Mouse (Mus musculus): Measurements from ENCODE around the gene Proser3.
A peak's percentile ranks its signal among the peaks of the same experiment; 100 is the strongest.
"Not testable (repeated sequence)": the region's sequence is repeated elsewhere in the genome, so short reads cannot be mapped to it uniquely, and the experiment has no call there.

Proser3 gene

DNA sequence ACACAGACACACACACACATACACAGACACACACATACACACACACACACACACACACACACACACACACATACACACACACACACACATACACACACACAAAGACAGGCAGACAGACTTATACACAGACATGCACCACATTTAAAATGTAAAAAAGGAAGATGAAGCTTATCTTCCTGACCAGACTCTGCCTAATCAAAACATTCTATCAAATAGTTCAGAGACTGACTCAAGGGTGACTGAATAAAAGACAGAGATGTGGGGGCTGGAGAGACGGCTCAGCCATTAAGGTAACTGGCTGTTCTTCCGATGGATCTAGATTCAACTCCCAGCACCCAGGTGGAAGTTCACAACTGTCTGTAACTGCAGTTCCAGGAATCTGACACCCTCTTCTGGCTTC lies 7.8 kb downstream of the Proser3 start:
- no peak for DNase-seq (ENCODE audit: low spot score)

DNA sequence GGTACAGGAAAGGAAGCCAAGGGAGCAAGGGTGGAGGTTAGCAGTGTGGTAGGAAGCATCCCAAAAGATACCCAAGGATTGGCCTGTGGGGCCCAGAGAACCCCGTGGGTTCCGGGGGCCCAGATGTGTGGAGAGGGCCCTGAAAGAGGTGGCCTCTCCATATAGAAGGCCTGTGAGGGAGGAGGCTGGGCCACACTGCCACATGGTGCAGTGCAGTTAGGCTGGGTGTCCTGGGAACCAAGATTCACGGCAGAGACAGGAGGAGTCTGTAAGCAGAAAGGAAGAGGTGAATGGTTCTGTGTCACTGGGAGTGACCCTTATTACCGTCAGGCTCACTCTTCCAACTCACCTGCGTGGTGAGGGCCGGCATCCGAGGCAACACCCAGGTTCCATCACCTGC lies 11.5 kb downstream of the Proser3 start:
- no peak for DNase-seq (ENCODE audit: low spot score)

DNA sequence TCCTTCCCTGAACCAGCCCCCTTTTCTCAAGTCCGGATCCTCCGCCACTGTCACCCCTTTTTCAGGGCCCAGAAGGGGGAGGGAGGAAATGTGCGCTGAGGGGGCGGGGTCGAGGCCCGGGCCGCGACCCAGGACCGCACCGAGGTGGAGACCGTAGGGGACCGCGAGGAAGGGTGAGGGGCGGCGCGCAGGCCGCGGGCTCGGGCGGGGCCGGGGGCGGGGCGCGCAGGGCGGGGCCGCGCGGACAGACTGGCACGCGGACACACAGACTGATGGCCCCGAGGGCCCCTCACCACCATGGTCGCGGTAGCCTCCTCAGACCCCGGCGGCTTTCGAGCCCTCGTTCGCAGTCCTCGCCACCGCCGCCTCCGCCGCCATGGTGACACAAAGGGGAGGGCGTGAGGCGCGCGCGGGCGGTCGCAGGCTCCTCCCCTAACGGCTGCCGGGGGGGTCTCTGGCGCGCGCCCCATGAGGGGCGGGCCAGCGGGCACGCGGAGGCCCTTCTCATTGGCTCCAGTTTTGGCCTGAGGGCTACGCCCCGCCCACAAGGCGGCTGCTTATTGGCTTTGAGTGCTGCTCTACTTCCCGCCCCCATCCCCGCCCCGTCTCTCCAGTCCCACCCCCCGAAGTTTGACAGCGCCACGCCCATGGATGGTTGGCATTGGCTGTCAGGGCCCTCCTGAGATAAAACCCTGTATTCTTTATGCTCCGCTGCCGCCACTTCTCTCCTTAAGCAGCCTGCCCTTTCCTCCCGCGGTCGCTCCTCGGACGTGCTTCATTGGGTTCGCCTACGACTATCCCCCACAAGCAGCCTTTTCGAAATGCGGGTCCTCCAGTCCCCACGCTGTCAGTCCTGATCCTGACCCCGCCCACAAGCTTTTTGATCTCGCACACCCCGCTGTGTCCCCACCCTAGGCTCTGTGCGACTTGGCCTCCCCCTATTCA lies 17.2 kb downstream of the Proser3 start, which contains the start of gene Arhgap33:
Arhgap33 (minus strand) TSS at position 428 of the 945 bp plus-strand sequence.
- peak; percentile 95 for DNase-seq (ENCODE audit: low spot score)

DNA sequence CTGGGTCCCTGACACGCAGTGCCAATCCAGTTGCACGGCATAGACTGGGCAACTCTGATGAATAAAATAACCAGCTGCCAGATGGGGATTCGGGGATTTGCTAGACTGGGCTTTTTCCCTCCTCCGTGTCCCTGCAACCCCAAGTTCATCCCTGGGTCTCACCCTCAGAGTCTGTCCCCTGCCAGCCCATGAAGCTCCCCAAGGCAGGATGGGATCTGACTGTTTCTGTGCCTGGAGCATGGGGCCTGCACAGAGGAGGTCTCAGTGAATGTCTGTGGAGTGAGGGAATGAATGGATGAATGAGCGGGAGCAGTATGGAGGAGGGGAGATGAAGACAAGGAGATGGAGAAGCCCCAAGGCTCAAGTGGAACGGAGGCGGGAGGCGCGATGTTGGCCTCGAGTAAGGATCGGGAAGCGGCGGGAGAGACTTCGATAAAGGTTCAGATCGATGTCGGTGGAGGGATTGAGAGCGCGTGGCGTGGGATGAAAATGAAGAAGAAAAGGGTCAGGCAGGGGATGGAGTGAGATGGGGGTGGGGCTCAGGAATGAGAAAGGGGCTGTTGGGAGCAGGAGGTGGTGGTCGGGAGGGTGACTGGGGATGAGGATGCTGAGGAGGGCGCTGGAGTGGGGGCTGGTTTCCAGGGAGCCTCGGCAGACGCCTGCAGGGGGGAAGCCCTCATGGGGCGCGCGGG lies 18.0 kb downstream of the Proser3 start:
- DNase-seq (ENCODE audit: low spot score), result no peak

DNA sequence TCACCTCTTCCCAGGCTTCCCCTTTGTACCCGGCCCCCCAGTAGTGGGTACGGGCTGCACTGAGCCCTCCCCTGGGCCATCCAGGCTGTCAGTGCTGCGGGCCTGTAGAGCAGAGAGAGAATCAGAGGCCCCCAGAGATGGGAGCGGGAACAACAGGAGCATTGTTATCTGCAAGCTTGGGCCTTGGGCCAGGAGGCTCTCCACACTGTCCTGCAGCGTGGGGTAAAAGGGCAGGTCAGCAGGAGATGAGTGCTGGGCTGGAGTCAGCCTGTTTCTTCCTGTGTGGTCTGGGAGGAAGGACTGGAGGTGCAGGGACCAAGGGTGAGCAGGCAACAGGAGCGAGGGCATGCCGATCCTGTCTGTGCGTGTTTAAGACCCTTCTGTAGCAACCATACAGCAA lies 19.2 kb downstream of the Proser3 start:
- no peak for DNase-seq (ENCODE audit: low spot score)

DNA sequence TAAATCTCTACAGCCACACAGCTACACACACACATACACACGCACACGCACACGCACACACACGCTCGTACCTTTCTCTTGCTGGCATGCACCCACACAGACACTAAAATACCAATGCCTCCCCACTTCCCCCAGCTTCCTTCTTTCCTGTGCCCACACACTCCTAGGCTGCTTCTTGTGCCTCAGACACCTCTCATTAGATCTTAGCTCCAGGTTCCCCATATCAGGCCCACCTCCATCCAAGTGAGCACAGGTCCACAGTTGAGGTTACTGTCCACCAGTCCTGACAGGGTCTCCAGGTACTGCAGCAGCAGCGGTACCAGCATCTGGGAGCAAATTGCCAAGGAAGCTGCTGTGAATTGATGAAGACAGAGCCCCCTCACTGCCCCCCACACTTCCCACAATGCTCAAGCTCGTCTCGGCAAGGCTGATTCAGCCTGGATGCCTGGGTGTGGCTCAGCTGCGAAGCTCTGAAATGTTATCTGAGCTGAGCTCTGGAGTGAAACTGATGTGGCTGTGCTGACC lies 20.7 kb downstream of the Proser3 start:
- DNase-seq (ENCODE audit: low spot score), result no peak

DNA sequence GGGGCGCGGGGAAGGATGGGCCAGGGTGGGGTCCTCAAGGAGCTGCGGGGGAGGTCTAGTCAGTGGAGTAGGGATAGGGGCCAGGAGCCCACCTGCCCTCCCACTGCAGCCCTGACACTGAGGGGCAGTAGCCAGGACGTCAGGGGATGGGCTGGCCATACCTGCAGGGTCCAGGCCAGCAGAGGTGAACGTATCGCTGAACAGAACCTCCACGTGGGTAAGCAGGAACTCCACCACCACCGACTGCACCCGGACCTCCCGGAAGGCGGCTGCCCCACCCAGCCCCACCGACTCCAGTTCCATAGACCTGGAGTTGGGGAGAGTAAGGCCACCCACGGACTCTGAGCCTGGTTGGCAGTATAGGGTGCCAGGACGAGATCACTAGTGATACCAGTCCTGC lies 25.1 kb downstream of the Proser3 start:
- no peak for DNase-seq (ENCODE audit: low spot score)

DNA sequence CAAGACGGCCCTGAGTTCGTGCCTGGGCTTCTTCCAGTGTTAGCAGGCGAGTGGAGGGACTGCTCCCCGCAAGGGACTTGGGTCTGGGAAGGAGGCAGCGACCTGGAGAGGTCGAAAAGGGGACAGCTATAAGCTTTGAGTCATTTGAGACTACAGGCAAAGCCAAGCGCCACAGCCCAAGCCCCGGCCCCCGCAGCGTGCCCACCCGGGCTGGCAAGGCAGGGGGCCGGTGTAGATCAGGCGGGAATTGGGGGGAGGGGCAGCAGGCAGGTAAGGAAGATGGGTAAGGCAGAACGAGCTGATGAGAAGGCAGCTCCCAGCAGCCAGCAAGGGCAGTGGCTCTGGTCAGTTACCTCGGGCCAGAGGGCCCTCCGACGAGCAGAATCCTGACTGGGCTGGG lies 25.7 kb downstream of the Proser3 start:
- DNase-seq (ENCODE audit: low spot score), result no peak

DNA sequence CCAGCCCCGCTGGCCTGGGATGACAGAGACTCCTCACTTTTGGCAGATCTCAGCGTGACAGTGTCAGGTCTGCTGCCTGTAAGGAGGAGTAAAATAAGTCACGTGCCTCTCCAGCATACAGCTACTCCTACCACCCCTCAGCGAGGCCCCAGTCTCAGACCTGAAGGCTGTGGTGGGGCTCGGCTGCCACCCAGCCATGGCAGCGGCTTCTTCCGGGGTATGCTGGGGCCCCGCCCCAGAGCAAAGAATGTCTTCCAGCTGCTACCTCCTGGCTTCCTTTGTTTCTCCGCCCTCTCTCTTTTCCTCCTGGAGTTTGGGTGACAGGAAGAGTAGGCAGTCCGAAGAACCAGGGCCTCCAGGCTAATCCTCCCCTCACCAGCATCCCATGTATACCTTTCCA lies 26.1 kb downstream of the Proser3 start:
- DNase-seq (ENCODE audit: low spot score), result no peak

DNA sequence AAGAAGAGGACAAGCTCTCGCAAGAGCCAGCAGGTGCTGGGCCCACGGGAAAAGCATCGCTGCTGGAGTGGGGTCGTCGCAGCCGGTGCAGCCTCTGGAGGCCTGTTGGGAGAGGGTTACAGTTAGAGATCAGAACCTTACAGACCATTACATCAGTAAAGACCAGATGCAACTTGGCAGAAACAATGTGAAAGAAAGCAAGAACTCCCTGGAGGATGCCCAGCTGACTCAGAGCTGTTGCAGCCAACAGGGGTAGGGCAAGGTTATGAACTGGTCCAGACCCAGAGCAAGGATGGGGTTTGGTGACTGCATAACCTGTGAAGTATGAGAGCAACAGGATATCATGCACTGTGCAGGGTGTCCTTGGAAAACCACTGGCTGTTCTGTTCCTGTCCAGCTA lies 27.6 kb downstream of the Proser3 start:
- DNase-seq (ENCODE audit: low spot score), result no peak

DNA sequence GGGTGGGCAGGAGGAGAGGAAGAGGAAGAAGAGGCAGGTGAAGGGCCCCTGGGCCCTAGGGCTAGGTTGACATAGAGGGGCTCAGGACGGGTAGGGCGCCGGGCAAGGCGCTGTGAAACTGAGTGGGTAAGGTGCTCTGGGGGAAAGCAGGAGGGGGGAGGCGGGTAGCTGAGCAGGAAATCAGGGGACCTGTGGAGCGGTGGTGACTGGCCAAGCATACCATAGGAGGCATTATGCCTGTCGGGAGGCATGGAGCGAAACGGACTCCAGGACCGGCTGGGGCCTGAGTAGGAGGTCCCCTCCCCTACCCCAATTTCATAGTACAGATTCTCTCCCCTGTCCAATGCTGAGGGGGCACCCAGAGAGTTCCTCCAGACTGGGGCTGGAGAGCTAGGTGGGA lies 29.2 kb downstream of the Proser3 start:
- no peak for DNase-seq (ENCODE audit: low spot score)

DNA sequence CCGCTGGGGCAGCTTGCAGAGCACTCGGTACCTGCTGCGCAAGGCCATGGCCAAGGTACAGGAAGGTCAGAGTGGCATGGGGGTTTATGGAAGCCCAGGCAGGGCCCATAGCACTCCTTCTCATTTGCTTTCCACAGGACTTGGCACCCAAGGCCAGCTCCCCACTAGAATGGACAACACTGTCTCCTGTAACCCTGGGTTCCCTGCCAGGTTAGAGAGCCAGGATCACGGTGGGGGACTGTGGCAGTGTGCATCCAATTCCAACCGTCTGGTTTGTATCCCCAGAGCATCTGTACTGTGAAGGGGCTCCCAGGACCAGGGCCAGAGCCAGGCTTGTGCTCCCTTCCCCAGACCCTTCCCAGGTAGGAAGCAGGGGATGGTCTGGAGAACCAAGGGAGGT lies 31.2 kb downstream of the Proser3 start:
- no peak for DNase-seq (ENCODE audit: low spot score)

DNA sequence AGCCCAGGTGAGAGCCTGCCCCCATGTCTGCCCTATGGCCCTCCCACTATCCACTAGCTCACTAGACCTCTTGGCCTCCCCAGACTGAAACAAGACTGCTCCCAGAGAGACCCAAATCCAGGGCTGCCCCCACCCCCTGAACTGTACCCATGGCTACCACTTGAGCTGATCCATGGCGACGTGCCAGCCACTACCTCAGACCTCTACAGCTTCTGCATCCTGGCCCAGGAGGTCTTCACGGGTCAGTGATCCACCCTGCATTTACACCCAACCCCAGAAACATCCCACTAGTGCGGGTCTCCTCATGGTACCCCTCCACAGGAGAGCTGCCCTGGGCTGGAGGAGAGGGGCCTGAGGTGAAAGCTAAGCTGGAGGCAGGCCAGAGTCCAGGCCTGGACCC lies 31.7 kb downstream of the Proser3 start:
- no peak for DNase-seq (ENCODE audit: low spot score)

DNA sequence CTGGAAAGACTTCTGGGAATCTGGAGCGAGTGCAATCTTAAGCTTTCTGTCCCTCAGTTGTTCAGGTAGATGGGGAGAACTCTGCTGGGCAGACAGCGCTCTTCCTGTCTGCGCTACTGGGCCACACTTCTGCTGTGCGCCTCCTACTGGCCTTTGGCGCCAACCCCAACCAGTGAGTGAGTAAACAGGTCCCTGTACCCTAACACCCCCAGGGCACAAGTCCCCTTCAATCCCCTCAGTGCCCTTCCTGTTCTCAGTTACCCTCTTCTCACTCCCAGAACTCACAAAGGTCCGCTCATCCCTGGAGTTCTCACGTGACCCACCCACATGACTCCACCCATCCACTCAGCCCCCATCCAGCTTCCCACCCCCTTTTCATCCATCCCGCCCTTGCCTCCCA lies 33.8 kb downstream of the Proser3 start:
- DNase-seq (ENCODE audit: low spot score), result no peak

DNA sequence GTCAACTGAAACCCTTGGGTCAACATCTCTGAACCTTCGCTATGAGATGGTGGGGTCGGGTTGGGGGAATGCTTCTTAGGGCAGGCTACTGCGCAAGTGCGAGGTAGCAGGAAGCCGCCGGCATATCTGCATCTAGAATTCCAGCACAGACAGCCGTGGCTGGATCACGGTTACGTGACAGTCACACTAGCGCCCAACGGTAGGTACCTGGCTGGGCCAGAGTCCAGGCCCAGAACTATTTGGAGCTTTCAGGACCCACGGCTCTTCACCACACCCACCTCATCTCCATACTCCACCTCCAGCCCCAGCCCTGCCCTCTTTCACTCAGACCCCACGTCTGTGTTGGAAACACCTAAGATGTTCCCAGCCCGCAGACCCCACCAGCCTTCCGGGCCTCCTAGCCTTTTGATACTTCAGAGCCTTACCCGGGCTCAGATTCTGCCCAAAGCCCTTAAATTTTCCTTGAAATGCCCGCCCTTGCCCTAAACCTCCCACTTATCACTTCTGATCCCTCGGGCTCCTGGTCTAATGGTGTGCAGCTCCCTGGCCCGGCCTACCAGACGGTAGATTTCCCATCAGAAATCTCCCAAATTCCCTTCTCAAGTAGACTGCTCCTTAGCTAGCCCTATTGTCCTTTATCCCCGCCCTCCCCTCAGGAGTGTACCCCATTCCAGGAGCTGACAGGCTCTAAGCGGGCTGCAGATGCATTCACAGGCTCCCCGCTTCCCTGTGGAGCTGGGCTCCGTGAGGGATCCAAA lies 36.9 kb downstream of the Proser3 start:
- DNase-seq (ENCODE audit: low spot score), result no peak

DNA sequence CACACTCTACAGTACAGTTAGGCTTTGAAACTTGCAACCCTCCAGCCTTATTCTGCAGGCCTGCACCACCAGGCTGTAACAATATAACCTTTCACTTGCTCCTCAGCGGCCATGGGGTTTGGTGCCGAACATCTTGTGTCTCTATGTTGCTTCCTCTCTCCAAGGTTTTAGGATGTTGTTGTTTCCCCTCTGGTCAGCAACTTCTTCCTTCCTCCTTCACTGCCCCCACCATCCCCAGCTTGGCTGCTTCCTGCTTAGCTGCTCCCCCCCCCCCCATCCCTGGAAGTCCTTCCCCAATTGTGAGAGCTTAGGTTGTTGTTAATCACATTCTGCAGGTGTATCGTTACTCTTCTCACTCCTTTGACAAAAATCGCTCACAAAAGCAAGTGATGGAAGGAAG lies 44.0 kb downstream of the Proser3 start:
- DNase-seq (ENCODE audit: low spot score), result no peak

DNA sequence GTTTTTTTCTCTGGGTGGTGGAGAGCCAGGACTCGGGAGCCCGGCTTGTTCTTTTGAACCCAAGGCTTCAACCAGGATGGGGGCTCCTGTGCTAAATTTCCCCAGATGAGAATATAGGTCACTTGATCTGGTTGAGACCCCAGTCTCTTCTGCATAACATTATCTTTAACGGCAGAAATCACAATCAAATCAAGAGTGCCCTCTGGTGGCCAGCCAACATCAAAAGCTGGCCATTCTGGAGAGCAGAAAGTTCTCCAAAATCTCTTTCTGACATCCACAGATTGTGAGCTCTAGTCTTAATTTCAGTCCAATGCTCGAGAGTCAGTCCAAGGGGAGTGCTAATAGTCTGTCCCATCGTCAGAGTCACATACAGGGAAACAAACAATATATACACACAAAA lies 50.9 kb downstream of the Proser3 start:
- DNase-seq (ENCODE audit: low spot score), result not testable (repeated sequence)

DNA sequence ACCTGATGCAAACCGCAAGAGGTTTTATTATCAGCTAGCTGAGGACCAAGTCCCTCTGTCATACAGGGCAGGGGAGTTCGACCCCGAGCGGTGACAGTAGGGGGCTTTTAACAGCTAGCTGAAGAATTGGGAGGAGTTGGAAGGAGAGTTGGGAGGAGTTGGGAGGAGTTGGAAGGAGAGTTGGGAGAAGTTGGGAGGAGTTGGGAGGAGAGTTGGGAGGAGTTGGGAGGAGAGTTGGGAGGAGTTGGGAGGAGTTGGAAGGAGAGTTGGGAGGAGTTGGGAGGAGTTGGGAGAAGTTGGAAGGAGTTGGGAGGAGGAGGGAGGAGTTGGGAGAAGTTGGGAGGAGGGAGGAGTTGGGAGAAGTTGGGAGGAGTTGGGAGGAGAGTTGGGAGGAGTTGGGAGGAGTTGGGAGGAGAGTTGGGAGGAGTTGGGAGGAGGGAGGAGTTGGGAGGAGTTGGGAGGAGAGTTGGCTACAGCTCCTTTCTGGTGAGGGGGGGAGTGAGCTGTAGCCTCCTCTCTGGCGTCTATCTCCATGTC lies 56.5 kb downstream of the Proser3 start:
- not testable (repeated sequence) for DNase-seq (ENCODE audit: low spot score)

DNA sequence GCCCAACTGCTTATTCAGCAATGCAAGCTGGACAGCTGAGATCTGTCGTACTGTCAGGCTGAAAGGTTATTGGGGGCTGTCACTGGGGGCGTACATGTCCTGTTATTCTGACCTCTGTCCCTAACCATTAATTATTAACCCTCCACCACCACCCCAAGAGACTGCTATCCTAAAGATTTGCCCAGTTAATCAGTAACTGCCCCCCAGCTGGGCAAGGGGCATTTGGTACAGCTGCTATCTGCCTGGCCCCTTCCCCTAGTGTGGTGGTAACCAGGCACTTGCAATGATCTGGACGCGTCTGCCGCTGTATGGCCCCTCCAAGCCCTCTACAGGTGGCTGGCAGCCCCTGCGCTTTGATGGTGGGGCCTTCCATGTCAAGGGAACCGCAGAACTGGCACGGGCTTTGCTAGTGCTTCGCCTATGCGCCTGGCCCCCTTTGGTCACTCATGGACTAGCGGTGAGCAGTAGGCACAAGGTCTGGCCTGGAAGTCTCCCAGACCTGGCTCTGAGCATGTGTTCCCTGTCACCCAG lies 58.6 kb downstream of the Proser3 start, which contains the start of gene Prodh2:
Prodh2 (plus strand) TSS at position 222 of the 531 bp plus-strand sequence.
- DNase-seq (ENCODE audit: low spot score), result no peak

DNA sequence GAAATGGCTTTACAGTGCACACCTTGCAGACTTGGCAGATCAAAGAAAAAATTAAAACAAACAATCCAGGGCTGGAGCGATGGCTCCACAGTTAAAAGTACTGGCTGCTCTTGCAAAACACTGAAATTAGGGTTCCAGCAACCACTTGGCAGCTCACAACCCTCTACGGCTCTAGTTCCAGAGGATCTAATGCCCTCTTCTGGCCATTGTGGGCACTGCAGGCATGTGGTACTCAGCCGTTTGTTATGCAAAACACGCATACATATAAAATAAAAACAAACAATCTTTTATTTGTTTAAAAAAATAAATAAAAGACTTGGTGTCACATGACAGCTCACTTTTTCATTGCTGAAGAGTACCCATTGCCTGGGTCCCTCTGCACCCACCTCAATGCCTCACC lies 59.3 kb downstream of the Proser3 start:
- DNase-seq (ENCODE audit: low spot score), result peak; percentile 61

DNA sequence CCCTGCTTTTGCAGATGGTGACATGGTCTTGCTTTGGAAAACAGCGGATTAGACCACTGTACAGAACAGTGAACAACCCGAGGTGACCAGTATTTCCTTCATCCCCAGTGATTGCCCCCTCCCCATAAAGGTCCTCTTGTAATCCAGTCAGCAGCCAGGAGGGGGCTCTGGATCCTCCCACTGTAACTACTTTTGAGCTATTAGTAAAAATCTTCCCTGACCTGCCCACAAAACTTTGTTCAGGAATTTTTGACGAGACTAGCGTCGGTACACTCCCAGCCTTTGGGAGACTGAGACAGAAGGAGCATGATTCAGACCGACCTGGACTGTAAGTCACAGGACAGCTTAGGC lies 61.2 kb downstream of the Proser3 start:
- no peak for DNase-seq (ENCODE audit: low spot score)
